Mouse (Mus musculus) intestine, postnatal 0 days (tissue): ENCODE data around the gene Cfap221. TPM values are rescaled to one million over a fixed set of nuclear protein-coding genes. Genes with fewer than 3 reads are reported as not detected.
A peak's percentile ranks its signal among the peaks of the same experiment; 100 is the strongest.

ENCODE experiments used
- ATAC-seq: fragments of 200-750 bp; cut with Nextera tagmentation; 2 replicates; pipeline ENCODE4 v1.8.0; 2017; ENCODE audit warnings: mild to moderate bottlenecking, moderate TSS enrichment, moderate library complexity
- H3K27ac ChIP-seq: fragments of 300-500 bp; sonication (generic); 2 replicates; pipeline ENCODE4 v1.5.1; 2014; ENCODE audit warnings: mild to moderate bottlenecking, low read depth, low read length, moderate library complexity
- H3K27me3 ChIP-seq: fragments of 300-500 bp; sonication (generic); replicated peaks from 2 replicates; pipeline ENCODE4 v1.6.1; 2014; ENCODE audit warnings: low read length, mixed read lengths; ENCODE audit not compliant: control insufficient read depth, insufficient read depth
- H3K36me3 ChIP-seq: fragments of 300-500 bp; sonication (generic); 2 replicates; pipeline ENCODE4 v1.6.1; 2014; ENCODE audit warnings: mild to moderate bottlenecking, moderate library complexity; ENCODE audit not compliant: control insufficient read depth, insufficient read depth
- H3K4me1 ChIP-seq: fragments of 300-500 bp; sonication (generic); replicated peaks from 2 replicates; pipeline ENCODE4 v1.6.1; 2014; ENCODE audit warnings: antibody characterized with exemption, low read length, mixed read lengths; ENCODE audit not compliant: control insufficient read depth, insufficient read depth
- H3K4me2 ChIP-seq: fragments of 300-500 bp; sonication (generic); replicated peaks from 2 replicates; pipeline ENCODE4 v1.6.1; 2014; ENCODE audit warnings: low read depth, mild to moderate bottlenecking, moderate library complexity
- H3K4me3 ChIP-seq: fragments of 300-500 bp; sonication (generic); 2 replicates; pipeline ENCODE4 v1.5.1; 2014; ENCODE audit warnings: low read depth, low read length
- H3K9ac ChIP-seq: fragments of 300-500 bp; sonication (generic); 2 replicates; pipeline ENCODE4 v1.6.1; 2014; ENCODE audit warnings: mild to moderate bottlenecking, low read depth, low read length
- H3K9me3 ChIP-seq: fragments of 300-500 bp; sonication (generic); 2 replicates; pipeline ENCODE4 v1.6.1; 2016; ENCODE audit warnings: mixed run types; ENCODE audit not compliant: control insufficient read depth
- CTCF ChIP-seq: sonication (generic); IDR thresholded peaks from 2 replicates; pipeline ENCODE4 v1.5.1; 2016; ENCODE audit warnings: low read depth, mild to moderate bottlenecking, control low read depth, antibody characterized with exemption, moderate library complexity
- WGBS: fragments of 180-500 bp; shearing (Covaris S2); extraction: QIAGEN DNeasy Blood & Tissue Kit; methylation state at CpG from one replicate; pipeline ENCODE4 v1.1.7; 2014; 5-methylcytosine and 5-hydroxymethylcytosine counted together
- polyA plus RNA-seq: library from polyadenylated mRNA; unstranded; fragments of >200 nt; fragmentation: Nextera tagmentation; extraction: Ambion mirVana; gene quantifications from 2 replicates; pipeline ENCODE4 v1.2.1, GENCODE M21; 2015

Cfap221 gene
- polyA plus RNA-seq, 1 experiment from 2014 or later: not detected

DNA sequence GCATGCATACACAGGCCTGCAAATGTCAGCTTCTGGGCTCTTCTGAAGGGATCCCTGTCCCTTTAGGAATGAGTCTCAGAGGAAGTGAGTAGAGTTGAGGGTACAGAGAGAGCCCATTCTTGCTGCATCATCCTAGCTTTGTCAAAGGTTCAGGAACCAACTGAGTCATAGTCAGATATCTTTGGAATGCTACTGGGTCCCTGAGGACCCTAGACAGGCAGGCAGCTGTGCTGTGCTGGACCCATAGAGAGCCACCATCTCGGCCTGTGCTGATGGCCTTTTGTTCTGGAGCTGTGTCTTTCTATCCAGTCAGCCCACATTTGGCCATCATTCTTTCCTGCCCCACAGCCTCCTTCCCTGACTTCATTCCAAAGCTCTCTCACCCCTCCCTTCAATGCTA is 37.8 kb upstream of the Cfap221 start:
- 59% methylated on average over 1 of the region's 1 CpGs for WGBS
- Histone ChIP-seq H3K4me3 (no peak overlapping the region), H3K4me2 (no peak overlapping the region), H3K9ac (no peak overlapping the region), H3K27ac (no peak overlapping the region), H3K36me3 (no peaks in the 10 kb centered on the region), H3K27me3 (no peaks in the 10 kb centered on the region), H3K4me1 (no peaks in the 10 kb centered on the region; the same call in 1 of the 2 replicates), H3K9me3 (no peaks in the 10 kb centered on the region)
- ATAC-seq: no peak
- no peak for TF ChIP-seq CTCF

DNA sequence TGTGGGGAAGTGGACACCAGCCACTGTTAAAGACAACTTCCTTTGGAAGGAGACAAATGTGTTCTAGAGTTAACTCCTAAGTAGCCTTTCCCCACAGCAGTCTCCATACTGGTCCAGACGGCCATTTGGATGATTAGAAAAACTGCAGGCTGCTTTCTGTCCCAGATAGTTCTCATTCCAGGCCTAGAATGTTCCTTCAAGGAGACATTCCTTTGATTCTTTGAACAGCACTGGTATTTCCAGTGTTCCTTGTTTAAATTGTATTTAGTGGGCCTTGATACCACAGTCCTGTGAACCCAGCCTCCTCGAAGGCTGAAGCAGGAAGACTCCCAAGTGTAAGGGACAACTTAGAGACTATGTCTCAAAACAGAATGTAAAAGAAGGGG is 36.4 kb upstream of the Cfap221 start:
- no peak for TF ChIP-seq CTCF
- no peaks in the 10 kb centered on the region for H3K27me3 ChIP-seq
- no peak overlapping the region for H3K4me3 ChIP-seq
- no peak overlapping the region for H3K27ac ChIP-seq
- no peak overlapping the region for H3K9ac ChIP-seq
- no peaks in the 10 kb centered on the region; the same call in 1 of the 2 replicates for H3K4me1 ChIP-seq
- H3K4me2 ChIP-seq: no peak overlapping the region
- no peak for ATAC-seq
- 75% methylated on average over 2 of the region's 2 CpGs for WGBS
- H3K9me3 ChIP-seq: no peaks in the 10 kb centered on the region
- H3K36me3 ChIP-seq: no peaks in the 10 kb centered on the region

DNA sequence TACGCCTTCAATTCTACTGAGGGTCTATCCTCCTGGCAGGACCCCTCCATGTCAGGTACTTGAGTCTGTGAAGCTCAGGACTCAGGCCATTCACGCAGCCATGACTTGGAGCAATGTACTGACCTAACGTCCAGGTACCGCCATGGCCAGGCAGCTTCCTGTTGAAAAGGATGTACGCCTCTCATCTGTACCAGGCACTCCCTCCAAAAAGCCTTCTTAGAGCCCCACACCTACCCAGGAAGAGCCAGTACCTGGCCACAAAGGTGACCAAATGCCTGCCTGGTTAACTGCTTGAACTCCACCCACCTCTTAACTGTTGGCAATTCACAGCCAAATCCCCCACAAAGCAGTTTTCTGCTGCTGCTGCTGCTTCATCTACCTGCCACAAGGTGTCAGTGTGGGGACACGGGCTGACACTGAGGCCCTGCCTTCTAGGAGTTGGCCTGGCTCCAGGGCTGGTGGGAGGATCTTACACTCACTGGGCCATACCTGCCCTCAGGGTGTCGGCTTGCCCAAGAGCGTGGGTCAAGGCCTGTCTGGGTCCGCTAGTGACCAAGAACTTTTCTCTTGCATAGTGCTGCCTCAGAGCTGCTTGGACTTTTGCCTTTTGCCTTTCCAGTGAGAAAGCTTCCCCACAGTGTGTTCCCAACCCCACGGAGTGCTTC is 35.9 kb upstream of the Cfap221 start:
- H3K4me3 ChIP-seq: no peak overlapping the region
- H3K27ac ChIP-seq: no peak overlapping the region
- no peak overlapping the region for H3K9ac ChIP-seq
- no peaks in the 10 kb centered on the region for H3K27me3 ChIP-seq
- WGBS: 37% methylated on average over 10 of the region's 10 CpGs
- no peaks in the 10 kb centered on the region; the same call in 1 of the 2 replicates for H3K4me1 ChIP-seq
- peak; percentile 100 for TF ChIP-seq CTCF
- peak; percentile 82 for ATAC-seq
- H3K36me3 ChIP-seq: no peaks in the 10 kb centered on the region
- no peak overlapping the region for H3K4me2 ChIP-seq
- no peaks in the 10 kb centered on the region for H3K9me3 ChIP-seq

DNA sequence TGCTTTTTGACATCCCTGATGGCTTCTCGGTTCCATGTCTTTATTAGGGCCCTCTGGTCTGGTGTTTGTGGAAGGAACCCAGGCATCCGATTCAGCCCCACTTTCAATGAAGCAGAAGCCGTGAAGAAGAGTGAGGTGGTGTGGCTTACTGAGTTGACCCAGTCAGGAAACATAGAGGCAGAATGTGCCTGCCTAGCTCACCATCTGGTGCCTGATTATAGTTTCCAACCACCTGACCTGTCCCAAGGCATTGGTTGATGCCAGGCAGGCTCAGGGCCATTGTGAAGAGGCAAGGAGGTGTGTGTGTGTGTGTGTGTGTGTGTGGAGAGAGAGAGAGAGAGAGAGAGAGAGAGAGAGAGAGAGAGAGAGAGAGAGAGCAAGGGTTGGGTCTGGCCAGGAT is 33.4 kb upstream of the Cfap221 start:
- TF ChIP-seq CTCF: no peak
- Histone ChIP-seq H3K36me3 (no peaks in the 10 kb centered on the region), H3K27me3 (no peaks in the 10 kb centered on the region), H3K4me2 (no peak overlapping the region), H3K9ac (no peak overlapping the region), H3K4me3 (no peak overlapping the region), H3K4me1 (no peaks in the 10 kb centered on the region), H3K9me3 (no peaks in the 10 kb centered on the region), H3K27ac (no peak overlapping the region)
- 91% methylated on average over 3 of the region's 3 CpGs for WGBS
- no peak for ATAC-seq

DNA sequence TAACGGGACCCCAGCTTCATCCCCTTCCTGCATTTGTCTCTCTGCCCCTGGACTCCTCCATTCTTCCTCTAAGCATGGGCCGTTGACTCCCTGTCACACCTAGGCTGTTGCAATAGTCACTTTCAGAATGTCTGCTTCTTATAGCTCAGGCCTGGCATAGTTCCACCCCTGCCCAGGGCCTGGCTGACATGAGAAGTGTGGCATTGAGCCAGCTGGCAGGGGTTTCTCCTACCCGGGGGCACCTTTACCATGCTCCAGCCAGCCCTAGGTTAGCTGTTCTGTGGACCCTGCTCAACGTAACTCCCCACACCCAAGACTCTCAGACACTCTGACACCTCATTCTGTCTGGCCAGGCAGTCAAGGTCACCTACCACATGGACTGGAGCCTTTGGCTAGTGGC is 30.7 kb upstream of the Cfap221 start:
- Histone ChIP-seq H3K9me3 (no peaks in the 10 kb centered on the region), H3K4me1 (no peaks in the 10 kb centered on the region), H3K9ac (no peak overlapping the region), H3K4me3 (no peak overlapping the region), H3K4me2 (no peak overlapping the region), H3K27me3 (no peaks in the 10 kb centered on the region), H3K36me3 (no peaks in the 10 kb centered on the region), H3K27ac (no peak overlapping the region)
- ATAC-seq: no peak
- 72% methylated on average over 4 of the region's 4 CpGs for WGBS
- no peak for TF ChIP-seq CTCF

DNA sequence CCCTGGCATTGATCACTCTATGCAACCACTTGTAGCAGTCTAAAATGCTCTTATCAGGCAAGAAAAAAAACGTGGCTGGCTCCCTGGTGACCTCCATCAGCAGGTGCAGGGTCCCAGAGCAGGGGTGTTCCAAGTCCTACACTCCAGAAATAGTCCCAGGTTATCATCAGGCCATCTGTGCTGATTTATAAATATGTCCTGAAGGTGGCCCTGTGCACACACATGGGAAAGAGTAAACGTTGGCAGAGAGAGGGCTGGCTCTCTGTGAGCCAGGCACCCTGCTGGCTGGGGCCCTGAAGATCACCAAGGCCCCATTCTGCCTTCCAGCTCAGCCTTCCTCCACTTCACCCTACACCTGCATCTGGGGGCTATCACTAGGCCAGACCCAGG is 28.0 kb upstream of the Cfap221 start:
- no peaks in the 10 kb centered on the region for H3K27me3 ChIP-seq
- H3K27ac ChIP-seq: no peak overlapping the region
- peak; percentile 45 for TF ChIP-seq CTCF
- 2% methylated on average over 2 of the region's 2 CpGs for WGBS
- H3K4me2 ChIP-seq: no peak overlapping the region
- no peaks in the 10 kb centered on the region for H3K9me3 ChIP-seq
- H3K36me3 ChIP-seq: no peaks in the 10 kb centered on the region
- no peak overlapping the region for H3K9ac ChIP-seq
- no peak for ATAC-seq
- no peak overlapping the region for H3K4me3 ChIP-seq
- H3K4me1 ChIP-seq: no peaks in the 10 kb centered on the region
